Mouse (Mus musculus): ENCODE data around the gene Cdc6. TPM values are rescaled to one million over a fixed set of nuclear protein-coding genes. Genes with fewer than 3 reads are reported as not detected.

Gene Cdc6
- total RNA-seq, 4 experiments from 2014 or later: 0.15 to 0.91 (median 0.25) TPM

Other genes starting within 250 kb of the Cdc6 start
- not detected for gene Gsdma, start 243.4 kb upstream of the Cdc6 start, total RNA-seq (2022)
- 100 to 1,000 TPM; 129 to 137 (median 132) TPM for gene Psmd3, start 225.2 kb upstream of the Cdc6 start, total RNA-seq (2022)
- not detected for gene Csf3, start 206.5 kb upstream of the Cdc6 start, total RNA-seq (2022)
- 100 to 1,000 TPM; 109 to 128 (median 117) TPM for gene Med24, start 178.4 kb upstream of the Cdc6 start, total RNA-seq (2022)
- gene Thra, start 167.2 kb upstream of the Cdc6 start, total RNA-seq (2022): 100 to 1,000 TPM; 713 to 794 (median 760) TPM
- gene Nr1d1, start 132.5 kb upstream of the Cdc6 start, total RNA-seq (2022): 100 to 1,000 TPM; 137 to 177 (median 145) TPM
- gene Msl1, start 112.3 kb upstream of the Cdc6 start, total RNA-seq (2022): 100 to 1,000 TPM; 167 to 198 (median 186) TPM
- 10 to 100 TPM; 53.6 to 57.8 (median 54.1) TPM for gene Casc3, start 102.9 kb upstream of the Cdc6 start, total RNA-seq (2022)
- 100 to 1,000 TPM; 130 to 140 (median 139) TPM for gene Rapgefl1, start 71.0 kb upstream of the Cdc6 start, total RNA-seq (2022)
- gene Wipf2, start 44.2 kb upstream of the Cdc6 start, total RNA-seq (2022): 10 to 100 TPM; 74.0 to 84.5 (median 81.5) TPM
- gene Rara, start 20.0 kb downstream of the Cdc6 start, total RNA-seq (2022): 10 to 100 TPM; 11.1 to 11.7 (median 11.4) TPM
- gene Gjd3, start 75.2 kb downstream of the Cdc6 start, total RNA-seq (2022): 1 to 10 TPM; 1.2 to 1.8 (median 1.4) TPM
- 1 to 10 TPM in 3 of 4 experiments, under 1 TPM in 1; 0.94 to 2.5 (median 1.4) TPM for gene Top2a, start 116.4 kb downstream of the Cdc6 start, total RNA-seq (2022)
- 10 to 100 TPM; 66.1 to 77.1 (median 71.3) TPM for gene Igfbp4, start 133.4 kb downstream of the Cdc6 start, total RNA-seq (2022)
- gene Tns4, start 181.5 kb downstream of the Cdc6 start, total RNA-seq (2022): under 1 TPM; 0.22 to 0.72 (median 0.44) TPM
- under 1 TPM in 2 of 4 experiments, not detected in 2; 0.16 to 0.23 TPM for gene Ccr7, start 247.3 kb downstream of the Cdc6 start, total RNA-seq (2022)